Mouse (Mus musculus) 3134 (cell line): ENCODE data around the gene Rtn4.
"Not testable (repeated sequence)": the region's sequence is repeated elsewhere in the genome, so short reads cannot be mapped to it uniquely, and the experiment has no call there.

Experiments
- DNase-seq: peaks from one replicate; pipeline ENCODE4 v3.0.0-alpha.2; 2011; ENCODE audit warnings: low spot score; ENCODE audit not compliant: insufficient read length; ENCODE audit errors: extremely low read depth

The Rtn4 gene

DNA sequence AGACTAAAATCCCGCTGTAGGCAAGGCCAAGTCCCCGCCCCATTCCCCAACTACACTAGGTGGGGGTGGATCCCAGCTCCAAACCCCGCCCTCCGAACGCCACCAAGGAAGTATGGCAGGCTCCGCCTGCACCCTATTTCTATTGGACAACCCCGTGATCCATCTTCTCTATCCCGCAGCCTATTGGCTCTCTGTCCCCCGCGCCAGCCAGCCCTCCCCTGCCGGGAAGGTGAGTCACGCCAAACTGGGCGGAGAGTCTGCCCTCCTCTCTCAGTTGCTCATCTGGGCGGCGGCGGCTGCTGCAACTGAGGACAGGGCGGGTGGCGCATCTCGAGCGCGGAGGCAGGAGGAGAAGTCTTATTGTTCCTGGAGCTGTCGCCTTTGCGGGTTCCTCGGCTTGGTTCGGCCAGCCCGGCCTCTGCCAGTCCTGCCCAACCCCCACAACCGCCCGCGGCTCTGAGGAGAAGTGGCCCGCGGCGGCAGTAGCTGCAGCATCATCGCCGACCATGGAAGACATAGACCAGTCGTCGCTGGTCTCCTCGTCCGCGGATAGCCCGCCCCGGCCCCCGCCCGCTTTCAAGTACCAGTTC lies at the start of gene Rtn4:
Gene Rtn4, plus strand, starts transcription at position 265 of the 590 bp plus-strand sequence.
- peak; percentile 97 for DNase-seq

DNA sequence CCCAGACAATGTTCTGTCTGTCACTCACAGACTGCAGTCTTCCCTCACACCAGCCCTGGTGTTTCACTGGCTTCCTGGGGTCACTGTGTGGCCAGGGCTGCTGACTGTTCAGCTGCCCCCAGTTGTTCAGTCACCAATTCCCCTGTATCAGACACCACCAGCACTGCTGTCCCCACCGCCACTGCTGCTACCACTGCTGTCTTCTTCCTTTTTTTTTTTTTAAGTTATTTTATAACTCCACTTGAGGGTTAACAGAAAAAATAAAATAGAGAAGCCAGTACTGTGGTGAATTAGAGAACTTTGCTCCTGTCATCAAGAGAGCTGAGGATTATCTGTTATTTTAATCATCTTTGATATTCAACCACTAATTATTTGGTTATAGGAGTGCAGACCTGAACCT lies 48.3 kb upstream of the Rtn4 start:
- no peak for DNase-seq

DNA sequence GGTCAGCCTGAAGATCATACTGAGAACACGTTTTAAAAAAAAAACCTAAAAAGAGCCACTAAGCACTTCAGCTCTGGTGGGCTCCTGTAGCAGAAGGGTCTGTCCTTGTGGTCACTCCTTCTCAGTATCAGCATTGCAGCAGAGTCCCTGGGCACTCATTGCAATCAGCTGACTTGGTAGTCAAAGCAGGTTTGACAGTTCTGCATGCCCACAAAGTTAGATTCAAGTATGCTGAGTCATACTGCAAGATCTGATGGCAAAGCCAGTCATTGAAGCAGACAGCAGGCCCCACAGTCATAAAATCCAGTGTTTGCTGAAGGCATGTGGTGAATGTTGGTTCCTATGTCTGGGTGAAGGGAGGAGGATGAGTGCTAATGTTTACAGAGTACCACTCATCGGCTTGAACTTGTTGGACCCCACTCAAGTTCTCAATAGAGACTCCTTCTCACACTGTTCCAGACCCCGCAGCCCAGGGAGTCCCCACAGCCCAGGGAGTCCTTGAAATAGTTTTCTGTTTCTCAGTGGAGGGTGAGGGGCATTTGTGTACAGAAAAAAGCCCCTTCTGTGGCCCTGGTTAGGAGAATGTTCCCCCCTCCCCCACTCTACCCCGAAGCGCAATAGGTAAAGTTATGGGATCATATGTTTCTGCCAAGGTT lies 47.2 kb upstream of the Rtn4 start:
- peak; percentile 45 for DNase-seq

- peak; percentile 22 for DNase-seq
Measured at GRCm38 (mm10) chr11:29647568-29648319, 45.0 kb upstream of the Rtn4 start.

DNA sequence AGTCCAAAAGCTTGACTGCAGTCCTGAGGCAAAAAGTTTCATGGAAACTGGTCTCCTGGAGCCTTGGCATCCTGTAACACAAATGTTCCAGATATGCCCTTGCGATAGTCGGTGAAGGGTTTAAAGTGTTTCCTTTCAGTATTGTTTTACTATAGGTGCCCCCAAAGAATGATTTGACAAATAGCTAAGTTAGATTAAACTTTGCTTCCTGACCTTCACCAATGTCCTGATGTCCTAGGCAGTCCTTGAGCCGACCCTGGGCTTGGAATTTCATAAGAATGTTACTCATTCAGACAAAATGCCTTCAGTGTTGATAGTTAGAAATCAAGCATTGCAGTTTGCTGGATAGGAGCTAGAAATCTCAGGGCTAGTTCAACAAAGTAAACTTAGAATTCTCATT lies 37.4 kb upstream of the Rtn4 start:
- not testable (repeated sequence) for DNase-seq

- DNase-seq = no peak
Measured at GRCm38 (mm10) chr11:29660740-29661139, 32.0 kb upstream of the Rtn4 start.

DNA sequence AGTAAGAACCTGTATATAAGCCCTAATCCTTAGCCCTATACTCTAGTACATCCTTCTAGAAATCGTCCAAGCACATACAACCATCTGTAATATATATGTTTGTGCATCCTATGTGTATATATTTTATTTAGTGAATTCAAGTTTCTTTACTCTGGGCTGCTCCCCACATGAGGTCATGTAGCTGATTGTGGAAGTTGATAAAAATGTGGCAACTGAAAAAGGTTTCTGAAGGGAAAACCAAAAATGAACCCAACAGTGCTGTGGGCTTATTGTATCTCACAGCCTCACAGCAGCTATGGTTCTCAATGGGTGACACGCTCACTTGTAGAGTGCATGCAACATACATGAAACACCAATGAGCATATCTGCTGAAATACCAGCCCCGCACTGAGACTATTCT lies 25.1 kb upstream of the Rtn4 start:
- no peak for DNase-seq

DNA sequence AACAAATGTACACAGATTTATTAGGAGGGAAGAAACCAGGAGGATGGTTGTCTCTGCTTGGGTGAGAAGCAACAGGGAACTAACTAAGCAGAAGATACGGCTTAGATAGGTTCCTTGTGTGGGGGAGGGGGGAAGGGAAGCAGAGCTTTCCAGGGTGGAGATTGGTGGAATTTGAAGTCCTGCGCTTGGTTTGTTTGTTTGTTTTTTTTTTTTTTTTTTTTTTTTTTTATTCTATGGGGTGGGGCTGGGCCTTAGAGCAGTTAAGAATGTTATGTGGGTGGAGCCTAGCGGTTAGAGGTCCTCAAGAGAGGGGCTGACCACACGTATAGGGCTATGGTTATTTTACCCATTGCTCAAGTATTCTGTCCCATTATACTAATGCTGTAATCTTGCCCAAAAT lies 23.0 kb upstream of the Rtn4 start:
- DNase-seq = no peak

DNA sequence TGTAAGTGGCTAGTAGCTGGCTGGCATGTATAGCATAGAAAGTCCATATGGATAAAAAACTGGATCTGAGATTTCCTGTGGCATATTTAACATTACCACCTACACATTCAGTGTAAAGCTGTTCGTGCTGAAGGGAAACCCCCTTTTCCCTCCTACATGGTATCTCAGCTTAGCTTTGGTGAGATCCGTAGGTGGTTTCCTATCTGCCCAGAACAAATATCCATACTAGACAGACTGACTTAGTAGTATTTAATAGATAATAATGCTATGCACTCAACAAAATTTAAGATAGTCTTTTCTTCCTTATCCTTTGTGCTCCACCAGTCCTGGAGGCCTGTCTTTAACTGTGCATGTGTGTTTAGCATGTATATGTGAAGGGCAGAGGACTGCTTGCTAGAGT lies 19.4 kb upstream of the Rtn4 start:
- no peak for DNase-seq

- DNase-seq = peak; percentile 24
Measured at GRCm38 (mm10) chr11:29676718-29677117, 16.0 kb upstream of the Rtn4 start.

GRCm38 (mm10) chr11:29679942-29680341 lies 12.8 kb upstream of the Rtn4 start:
- DNase-seq = peak; percentile 23

DNA sequence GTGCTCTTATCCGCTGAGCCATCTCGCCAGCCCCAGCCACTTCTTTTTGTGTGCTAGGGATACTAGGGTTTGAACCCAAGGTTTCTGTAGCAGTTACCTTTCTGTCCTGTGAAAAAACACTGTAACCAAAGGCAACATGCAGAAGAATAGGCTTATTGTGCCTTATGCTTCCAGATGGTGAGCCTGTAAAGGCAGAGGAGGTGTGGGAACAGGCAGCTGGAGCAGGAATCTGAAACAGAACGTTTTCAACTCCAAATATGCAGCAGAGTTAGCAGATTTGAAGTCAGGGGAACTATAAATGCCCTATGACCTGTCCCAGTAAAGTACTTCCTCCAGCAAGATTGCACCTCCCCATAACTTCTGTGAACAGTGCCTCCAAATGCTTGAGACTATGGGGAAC lies 12.0 kb upstream of the Rtn4 start:
- DNase-seq = no peak

- no peak for DNase-seq
Measured at GRCm38 (mm10) chr11:29684272-29684671, 8.5 kb upstream of the Rtn4 start.

- no peak for DNase-seq
Measured at GRCm38 (mm10) chr11:29686176-29686575, 6.6 kb upstream of the Rtn4 start.

- no peak for DNase-seq
Measured at GRCm38 (mm10) chr11:29691556-29691955, 1.2 kb upstream of the Rtn4 start.

GRCm38 (mm10) chr11:29692111-29692682 lies 550 bp upstream of the Rtn4 start:
- peak; percentile 79 for DNase-seq

GRCm38 (mm10) chr11:29693576-29694410 lies 1.0 kb downstream of the Rtn4 start:
- DNase-seq = peak; percentile 82

- DNase-seq = no peak
Measured at GRCm38 (mm10) chr11:29694754-29695153, 2.0 kb downstream of the Rtn4 start.

- DNase-seq = peak; percentile 27
Measured at GRCm38 (mm10) chr11:29702721-29703120, 10.0 kb downstream of the Rtn4 start.

- DNase-seq = no peak
Measured at GRCm38 (mm10) chr11:29705263-29705662, 12.5 kb downstream of the Rtn4 start.

DNA sequence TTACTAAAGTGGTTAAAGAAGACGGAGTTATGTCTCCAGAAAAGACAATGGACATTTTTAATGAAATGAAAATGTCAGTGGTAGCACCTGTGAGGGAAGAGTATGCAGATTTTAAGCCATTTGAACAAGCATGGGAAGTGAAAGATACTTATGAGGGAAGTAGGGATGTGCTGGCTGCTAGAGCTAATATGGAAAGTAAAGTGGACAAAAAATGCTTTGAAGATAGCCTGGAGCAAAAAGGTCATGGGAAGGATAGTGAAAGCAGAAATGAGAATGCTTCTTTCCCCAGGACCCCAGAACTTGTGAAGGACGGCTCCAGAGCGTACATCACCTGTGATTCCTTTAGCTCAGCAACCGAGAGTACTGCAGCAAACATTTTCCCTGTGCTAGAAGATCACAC lies 14.1 kb downstream of the Rtn4 start:
- DNase-seq = no peak
